Mouse (Mus musculus): Measurements from ENCODE around the gene Ttc25.

DNA sequence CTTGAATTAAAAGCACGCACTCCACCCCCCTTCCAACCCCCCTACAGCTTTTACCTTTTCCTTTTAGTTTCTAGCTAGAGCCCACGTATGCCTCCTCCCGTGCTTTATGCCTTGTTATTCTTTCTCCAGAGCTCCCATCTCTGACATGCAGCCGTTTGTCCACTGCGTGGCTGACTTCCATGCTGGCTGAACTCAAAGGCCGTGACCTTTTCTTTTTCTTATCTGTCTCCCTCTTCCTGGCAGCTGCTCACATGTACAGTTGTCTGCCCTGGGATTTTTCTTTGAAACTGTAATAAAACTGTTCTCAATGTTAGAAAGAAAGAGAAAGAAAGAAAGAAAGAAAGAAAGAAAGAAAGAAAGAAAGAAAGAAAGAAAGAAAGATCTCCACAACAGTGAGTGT, 4.4 kb upstream of the Ttc25 start:
- TF ChIP-seq CTCF (IDR thresholded peaks at IDR 0.05; ENCODE audit: insufficient read depth, low read depth, low read length) (no peak), POLR2A (IDR thresholded peaks at IDR 0.05; ENCODE audit: insufficient read depth, low read depth, low read length) (no peak)

Measured in olfactory bulb, adult 2 months (tissue).